Mouse (Mus musculus): ENCODE measurements around the gene Wee2. TPM values are rescaled to one million over a fixed set of nuclear protein-coding genes. Genes with fewer than 3 reads are reported as not detected.

Wee2 gene
- polyA plus RNA-seq, 1 experiment from 2014 or later = not detected

GRCm38 (mm10) chr6:40427441-40427840 is 11.4 kb upstream of the Wee2 start:
- Histone ChIP-seq H3K36me3 (peaks cover 2% of the 10 kb centered on the region; the same call in 1 of the 2 replicates), H3K9me3 (replicated peaks) (no peaks in the 10 kb centered on the region), H3K27ac (replicated peaks) (no peak overlapping the region), H3K27me3 (ENCODE audit: low read depth, poor library complexity, severe bottlenecking) (no peaks in the 10 kb centered on the region), H3K4me1 (peaks cover 11% of the 10 kb centered on the region), H3K4me3 (no peak overlapping the region)
- DNase-seq (ENCODE audit: low spot score) = no peak
- WGBS = 92% methylated on average over 7 of the region's 7 CpGs

GRCm38 (mm10) chr6:40428696-40429095 is 10.2 kb upstream of the Wee2 start:
- H3K36me3 ChIP-seq = no peaks in the 10 kb centered on the region
- 81% methylated on average over 3 of the region's 3 CpGs for WGBS
- no peak overlapping the region for H3K27ac ChIP-seq (replicated peaks)
- no peaks in the 10 kb centered on the region for H3K9me3 ChIP-seq (replicated peaks)
- peaks cover 13% of the 10 kb centered on the region for H3K4me1 ChIP-seq
- no peak for DNase-seq (ENCODE audit: low spot score)
- H3K4me3 ChIP-seq = no peak overlapping the region
- H3K27me3 ChIP-seq (ENCODE audit: low read depth, poor library complexity, severe bottlenecking) = no peaks in the 10 kb centered on the region

GRCm38 (mm10) chr6:40429521-40429931 is 9.4 kb upstream of the Wee2 start:
- no peak for DNase-seq (ENCODE audit: low spot score)
- H3K27me3 ChIP-seq (ENCODE audit: low read depth, poor library complexity, severe bottlenecking) = no peaks in the 10 kb centered on the region
- H3K36me3 ChIP-seq = no peaks in the 10 kb centered on the region
- H3K4me3 ChIP-seq = no peak overlapping the region
- no peak overlapping the region for H3K27ac ChIP-seq (replicated peaks)
- H3K4me1 ChIP-seq = peaks cover 20% of the 10 kb centered on the region
- no peaks in the 10 kb centered on the region for H3K9me3 ChIP-seq (replicated peaks)
- WGBS = 70% methylated on average over 4 of the region's 4 CpGs

GRCm38 (mm10) chr6:40430251-40430650 is 8.6 kb upstream of the Wee2 start:
- Histone ChIP-seq H3K36me3 (no peaks in the 10 kb centered on the region), H3K4me3 (no peak overlapping the region), H3K27me3 (ENCODE audit: low read depth, poor library complexity, severe bottlenecking) (no peaks in the 10 kb centered on the region), H3K27ac (replicated peaks) (no peak overlapping the region), H3K4me1 (peaks cover 27% of the 10 kb centered on the region), H3K9me3 (replicated peaks) (no peaks in the 10 kb centered on the region)
- WGBS = 93% methylated on average over 3 of the region's 3 CpGs
- no peak for DNase-seq (ENCODE audit: low spot score)

GRCm38 (mm10) chr6:40430878-40431277 is 8.0 kb upstream of the Wee2 start:
- no peak for DNase-seq (ENCODE audit: low spot score)
- 87% methylated on average over 3 of the region's 3 CpGs for WGBS

GRCm38 (mm10) chr6:40431356-40431755 is 7.5 kb upstream of the Wee2 start:
- H3K4me1 ChIP-seq = peaks cover 27% of the 10 kb centered on the region
- no peaks in the 10 kb centered on the region for H3K9me3 ChIP-seq (replicated peaks)
- H3K4me3 ChIP-seq = no peak overlapping the region
- WGBS = 64% methylated on average over 4 of the region's 4 CpGs
- no peaks in the 10 kb centered on the region for H3K36me3 ChIP-seq
- H3K27ac ChIP-seq (replicated peaks) = no peak overlapping the region
- no peak for DNase-seq (ENCODE audit: low spot score)
- peaks cover under 1% of the 10 kb centered on the region; the same call in 1 of the 2 replicates for H3K27me3 ChIP-seq (ENCODE audit: low read depth, poor library complexity, severe bottlenecking)

More at GRCm38 (mm10) chr6:40430878-40431277, 8.0 kb upstream of the Wee2 start:
- no peak overlapping the region for H3K4me3 ChIP-seq
- H3K27me3 ChIP-seq (ENCODE audit: low read depth, poor library complexity, severe bottlenecking) = no peaks in the 10 kb centered on the region
- peaks cover 27% of the 10 kb centered on the region for H3K4me1 ChIP-seq
- no peaks in the 10 kb centered on the region for H3K9me3 ChIP-seq (replicated peaks)
- no peak overlapping the region for H3K27ac ChIP-seq (replicated peaks)
- no peaks in the 10 kb centered on the region for H3K36me3 ChIP-seq

- H3K27ac ChIP-seq (replicated peaks) = no peak overlapping the region
- no peaks in the 10 kb centered on the region for H3K36me3 ChIP-seq
- H3K9me3 ChIP-seq (replicated peaks) = no peaks in the 10 kb centered on the region
- peaks cover 6% of the 10 kb centered on the region for H3K27me3 ChIP-seq (ENCODE audit: low read depth, poor library complexity, severe bottlenecking)
- DNase-seq (ENCODE audit: low spot score) = no peak
- H3K4me1 ChIP-seq = peaks cover 27% of the 10 kb centered on the region
- H3K4me3 ChIP-seq = no peak overlapping the region
Observed at GRCm38 (mm10) chr6:40431812-40432211, 7.1 kb upstream of the Wee2 start.

GRCm38 (mm10) chr6:40432346-40433275 is 6.3 kb upstream of the Wee2 start:
- no peak overlapping the region for H3K27ac ChIP-seq (replicated peaks)

GRCm38 (mm10) chr6:40434697-40435096 is 4.2 kb upstream of the Wee2 start:
- Histone ChIP-seq H3K27me3 (ENCODE audit: low read depth, poor library complexity, severe bottlenecking) (peaks cover 32% of the 10 kb centered on the region), H3K4me3 (peak overlapping the region; percentile 92), H3K36me3 (no peaks in the 10 kb centered on the region), H3K9me3 (replicated peaks) (no peaks in the 10 kb centered on the region), H3K27ac (replicated peaks) (peak overlapping the region; percentile 94), H3K4me1 (peaks cover 24% of the 10 kb centered on the region)
- DNase-seq (ENCODE audit: low spot score) = no peak
- 6% methylated on average over 7 of the region's 7 CpGs for WGBS

More at GRCm38 (mm10) chr6:40432346-40433275, 6.3 kb upstream of the Wee2 start:
- Histone ChIP-seq H3K4me3 (no peak overlapping the region), H3K9me3 (replicated peaks) (no peaks in the 10 kb centered on the region), H3K36me3 (no peaks in the 10 kb centered on the region), H3K4me1 (peaks cover 27% of the 10 kb centered on the region), H3K27me3 (ENCODE audit: low read depth, poor library complexity, severe bottlenecking) (peaks cover 14% of the 10 kb centered on the region)
- WGBS = 91% methylated on average over 17 of the region's 17 CpGs
- DNase-seq (ENCODE audit: low spot score) = no peak

- DNase-seq (ENCODE audit: low spot score) = peak; percentile 71
- under 1% methylated on average over 71 of the region's 72 CpGs for WGBS
- Histone ChIP-seq H3K9me3 (replicated peaks) (no peaks in the 10 kb centered on the region), H3K36me3 (no peaks in the 10 kb centered on the region), H3K27ac (replicated peaks) (peak overlapping the region; percentile 94), H3K27me3 (ENCODE audit: low read depth, poor library complexity, severe bottlenecking) (peaks cover 38% of the 10 kb centered on the region), H3K4me3 (peak overlapping the region; percentile 92), H3K4me1 (peaks cover 17% of the 10 kb centered on the region)
Observed at GRCm38 (mm10) chr6:40435151-40436046, 3.5 kb upstream of the Wee2 start.

- peaks cover 40% of the 10 kb centered on the region for H3K27me3 ChIP-seq (ENCODE audit: low read depth, poor library complexity, severe bottlenecking)
- peak within 1 kb of the TSS; percentile 94 for H3K27ac ChIP-seq (replicated peaks)
- under 1% methylated on average over 38 of the region's 38 CpGs for WGBS
- peak; percentile 84 for DNase-seq (ENCODE audit: low spot score)
- no peaks in the 10 kb centered on the region for H3K9me3 ChIP-seq (replicated peaks)
- peaks cover 17% of the 10 kb centered on the region for H3K4me1 ChIP-seq
- H3K36me3 ChIP-seq = no peaks in the 10 kb centered on the region
- peak within 1 kb of the TSS; percentile 92 for H3K4me3 ChIP-seq
Observed at GRCm38 (mm10) chr6:40436047-40436483, 2.8 kb upstream of the Wee2 start, which contains the start of gene E330009J07Rik. Gene E330009J07Rik (minus strand): TSS chr6:40436135.

- Histone ChIP-seq H3K36me3 (no peaks in the 10 kb centered on the region), H3K4me3 (no peak overlapping the region), H3K27me3 (ENCODE audit: low read depth, poor library complexity, severe bottlenecking) (peaks cover 51% of the 10 kb centered on the region), H3K27ac (replicated peaks) (no peak overlapping the region), H3K9me3 (replicated peaks) (no peaks in the 10 kb centered on the region), H3K4me1 (peaks cover 5% of the 10 kb centered on the region)
- DNase-seq (ENCODE audit: low spot score) = no peak
- 55% methylated on average over 12 of the region's 12 CpGs for WGBS
Observed at GRCm38 (mm10) chr6:40439731-40440130, 843 bp downstream of the Wee2 start.

Measured in midbrain, embryonic 10.5 days (tissue).